Mouse (Mus musculus): ENCODE results near the gene Gnat1. TPM values are rescaled to one million over a fixed set of nuclear protein-coding genes. Genes with fewer than 3 reads are reported as not detected.
"Not testable (repeated sequence)": the region's sequence is repeated elsewhere in the genome, so short reads cannot be mapped to it uniquely, and the experiment has no call there.

Gnat1 gene
- polyA plus RNA-seq, 1 experiment from 2014 or later, result 2.2 TPM

DNA sequence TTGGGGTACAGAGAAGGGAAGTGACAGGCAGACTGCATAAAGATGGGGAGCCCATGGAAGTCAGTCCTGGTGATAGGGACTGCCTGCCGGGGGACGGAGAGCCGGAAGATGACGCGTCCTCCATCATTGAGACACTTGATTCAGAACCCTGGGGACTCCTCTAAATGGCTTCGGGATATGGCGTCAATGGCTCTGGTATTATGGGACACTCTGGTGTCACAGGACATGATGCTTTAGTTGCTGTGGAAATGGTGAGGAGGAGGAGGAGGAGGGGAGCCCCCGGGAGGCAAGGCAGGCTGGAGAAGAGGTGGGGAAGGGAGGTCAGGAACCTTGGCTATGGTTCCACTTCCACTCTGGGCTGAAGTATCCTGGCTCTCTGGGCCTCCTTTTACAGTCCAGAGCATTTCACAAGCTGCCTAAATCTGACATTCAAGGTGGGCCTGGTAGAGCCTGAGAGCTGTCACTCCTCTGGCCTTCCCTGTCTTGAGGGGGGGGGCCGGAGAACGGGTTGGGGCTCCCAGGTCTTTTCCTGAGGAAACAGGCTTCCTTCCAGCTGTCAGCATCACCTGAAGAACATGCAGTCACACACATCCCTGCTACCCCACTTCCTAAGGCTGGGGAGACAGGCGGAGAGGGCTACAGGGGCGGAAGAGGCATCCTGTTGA is 16.1 kb upstream of the Gnat1 start:
- CTCF ChIA-PET, result interaction anchor here (1.0 to 1.4 kb wide), 5 partner anchors 13 to 51 kb away, joined by 3 to 4 read pairs (median 3); no protein-coding TSS in a partner anchor
- no peaks in the 10 kb centered on the region for H3K27me3 ChIP-seq
- in situ Hi-C loops (cut with MboI; ENCODE audit: low pct_unique_long_range_greater_than_20kb), result no loop called here
- no peak for ATAC-seq
- no peak for TF ChIP-seq CTCF (IDR thresholded peaks at IDR 0.05)
- POLR2A ChIA-PET, result no interaction called here
- no peak for DNase-seq (ENCODE audit: low read depth, low spot score)

DNA sequence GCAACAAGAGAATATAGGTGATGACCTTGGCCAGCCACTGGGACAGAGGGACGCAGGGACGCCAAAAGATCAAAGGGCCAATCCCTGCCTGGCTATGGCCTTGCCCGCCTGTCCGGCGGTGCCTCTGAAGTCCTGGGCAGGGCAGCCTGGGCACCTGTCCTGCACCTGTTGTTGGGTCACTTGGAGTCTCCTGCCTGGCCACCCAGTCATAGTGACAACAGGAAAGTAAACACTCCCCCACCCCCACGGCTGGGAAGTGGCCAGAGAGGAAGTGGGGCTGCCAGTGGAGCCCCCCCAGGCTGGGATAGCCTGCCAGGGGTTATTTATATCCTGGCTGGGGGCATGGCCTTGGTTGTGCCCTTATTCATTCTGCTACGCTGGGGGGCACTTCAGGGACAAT is 15.1 kb upstream of the Gnat1 start:
- CTCF ChIA-PET, result interaction anchor here (1.0 to 1.4 kb wide), 2 partner anchors 49 to 64 kb away, joined by 3 read pairs; no protein-coding TSS in a partner anchor
- in situ Hi-C loops (cut with MboI; ENCODE audit: low pct_unique_long_range_greater_than_20kb), result no loop called here
- POLR2A ChIA-PET, result interaction anchor here (0.6 to 1.9 kb wide), 2 partner anchors 14 to 37 kb away, joined by 4 to 6 read pairs; no protein-coding TSS in a partner anchor
- no peak for TF ChIP-seq CTCF (IDR thresholded peaks at IDR 0.05)
- H3K27me3 ChIP-seq, result no peaks in the 10 kb centered on the region
- ATAC-seq (no peak), DNase-seq (ENCODE audit: low read depth, low spot score) (no peak)

- ATAC-seq (no peak), DNase-seq (ENCODE audit: low read depth, low spot score) (no peak)
- TF ChIP-seq CTCF (IDR thresholded peaks at IDR 0.05), result no peak
- POLR2A ChIA-PET, result interaction anchor here (0.9 to 1.9 kb wide), 2 partner anchors 15 to 21 kb away, joined by 5 to 6 read pairs; no protein-coding TSS in a partner anchor
- H3K27me3 ChIP-seq, result no peaks in the 10 kb centered on the region
- in situ Hi-C loops (cut with MboI; ENCODE audit: low pct_unique_long_range_greater_than_20kb), result no loop called here
- CTCF ChIA-PET, result interaction anchor here (1.0 to 3.2 kb wide), 5 partner anchors 10 to 65 kb away, joined by 3 to 14 read pairs (median 4); partner anchors contain the start of gene Sema3f
Measured at GRCm38 (mm10) chr9:107693433-107693987, 14.0 kb upstream of the Gnat1 start.

DNA sequence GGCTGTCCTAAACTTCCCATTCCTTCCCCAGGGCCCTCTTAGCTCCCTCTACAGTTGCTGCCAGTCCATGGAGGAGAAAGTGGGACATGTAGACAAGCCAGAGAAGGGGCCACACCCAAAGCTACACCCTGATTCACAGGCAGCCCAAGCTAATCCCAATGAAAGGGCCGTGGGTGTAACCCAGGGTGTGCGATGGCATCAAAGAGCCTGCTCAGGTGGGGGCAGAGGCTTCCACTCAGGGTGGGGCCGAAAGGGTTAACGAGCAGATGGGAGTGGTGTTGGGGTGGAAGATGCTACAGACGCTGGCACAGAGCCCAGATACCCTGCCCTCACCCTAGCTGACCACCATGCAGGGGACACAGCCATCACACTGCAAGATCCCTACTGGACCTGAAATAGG is 13.3 kb upstream of the Gnat1 start:
- in situ Hi-C loops (cut with MboI; ENCODE audit: low pct_unique_long_range_greater_than_20kb), result no loop called here

DNA sequence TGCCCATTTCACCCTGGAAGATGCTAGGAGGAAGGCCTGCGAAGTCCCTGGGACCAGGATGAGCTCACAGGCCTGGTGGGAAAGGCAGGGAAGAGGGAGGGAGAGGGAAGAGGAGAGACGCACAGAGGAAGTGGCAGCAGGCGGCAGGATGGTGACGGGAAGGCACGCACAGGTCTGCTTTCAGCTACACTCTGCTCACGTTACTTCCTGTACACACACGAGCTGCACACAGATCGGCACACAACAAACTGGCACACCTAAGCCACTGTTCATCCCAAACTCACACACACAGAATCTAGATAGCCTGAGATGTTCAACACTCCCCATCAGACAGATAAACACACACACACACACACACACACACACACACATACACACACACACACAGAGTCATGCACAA is 10.9 kb upstream of the Gnat1 start:
- in situ Hi-C loops (cut with MboI; ENCODE audit: low pct_unique_long_range_greater_than_20kb), result no loop called here
- ATAC-seq (no peak), DNase-seq (ENCODE audit: low read depth, low spot score) (no peak)
- ChIA-PET CTCF (interaction anchor here (1.3 to 3.5 kb wide), 2 partner anchors 46 to 48 kb away, joined by 4 to 18 read pairs; no protein-coding TSS in a partner anchor), POLR2A (no interaction called here)
- H3K27me3 ChIP-seq, result no peaks in the 10 kb centered on the region
- no peak for TF ChIP-seq CTCF (IDR thresholded peaks at IDR 0.05)

More for the DNA sequence above, 13.3 kb upstream of the Gnat1 start:
- no peak for ATAC-seq
- POLR2A ChIA-PET, result interaction anchor here (0.9 to 1.9 kb wide), 2 partner anchors 16 to 22 kb away, joined by 5 to 6 read pairs; no protein-coding TSS in a partner anchor
- TF ChIP-seq CTCF (IDR thresholded peaks at IDR 0.05), result no peak
- no peak for DNase-seq (ENCODE audit: low read depth, low spot score)
- no peaks in the 10 kb centered on the region for H3K27me3 ChIP-seq
- CTCF ChIA-PET, result interaction anchor here (1.2 to 3.2 kb wide), 5 partner anchors 11 to 45 kb away, joined by 3 to 14 read pairs (median 4); partner anchors contain the start of gene Sema3f

GRCm38 (mm10) chr9:107688939-107689338 is 9.4 kb upstream of the Gnat1 start:
- ATAC-seq (no peak), DNase-seq (ENCODE audit: low read depth, low spot score) (no peak)
- CTCF ChIA-PET, result interaction anchor here (3.5 kb wide), 1 partner anchor 49 kb away, joined by 18 read pairs; no protein-coding TSS in a partner anchor
- no peaks in the 10 kb centered on the region for H3K27me3 ChIP-seq
- POLR2A ChIA-PET, result no interaction called here
- TF ChIP-seq CTCF (IDR thresholded peaks at IDR 0.05), result no peak
- in situ Hi-C loops (cut with MboI; ENCODE audit: low pct_unique_long_range_greater_than_20kb), result loop anchor here (5.0 kb wide), 1 partner anchor 48 kb away; no protein-coding TSS in a partner anchor

GRCm38 (mm10) chr9:107688415-107688814 is 8.9 kb upstream of the Gnat1 start:
- TF ChIP-seq CTCF (IDR thresholded peaks at IDR 0.05), result no peak
- ChIA-PET CTCF (interaction anchor here (0.7 to 3.5 kb wide), 2 partner anchors 20 to 50 kb away, joined by 3 to 18 read pairs; no protein-coding TSS in a partner anchor), POLR2A (no interaction called here)
- DNase-seq (ENCODE audit: low read depth, low spot score) (no peak), ATAC-seq (no peak)
- in situ Hi-C loops (cut with MboI; ENCODE audit: low pct_unique_long_range_greater_than_20kb), result loop anchor here (5.0 kb wide), 1 partner anchor 49 kb away; no protein-coding TSS in a partner anchor
- no peaks in the 10 kb centered on the region for H3K27me3 ChIP-seq

DNA sequence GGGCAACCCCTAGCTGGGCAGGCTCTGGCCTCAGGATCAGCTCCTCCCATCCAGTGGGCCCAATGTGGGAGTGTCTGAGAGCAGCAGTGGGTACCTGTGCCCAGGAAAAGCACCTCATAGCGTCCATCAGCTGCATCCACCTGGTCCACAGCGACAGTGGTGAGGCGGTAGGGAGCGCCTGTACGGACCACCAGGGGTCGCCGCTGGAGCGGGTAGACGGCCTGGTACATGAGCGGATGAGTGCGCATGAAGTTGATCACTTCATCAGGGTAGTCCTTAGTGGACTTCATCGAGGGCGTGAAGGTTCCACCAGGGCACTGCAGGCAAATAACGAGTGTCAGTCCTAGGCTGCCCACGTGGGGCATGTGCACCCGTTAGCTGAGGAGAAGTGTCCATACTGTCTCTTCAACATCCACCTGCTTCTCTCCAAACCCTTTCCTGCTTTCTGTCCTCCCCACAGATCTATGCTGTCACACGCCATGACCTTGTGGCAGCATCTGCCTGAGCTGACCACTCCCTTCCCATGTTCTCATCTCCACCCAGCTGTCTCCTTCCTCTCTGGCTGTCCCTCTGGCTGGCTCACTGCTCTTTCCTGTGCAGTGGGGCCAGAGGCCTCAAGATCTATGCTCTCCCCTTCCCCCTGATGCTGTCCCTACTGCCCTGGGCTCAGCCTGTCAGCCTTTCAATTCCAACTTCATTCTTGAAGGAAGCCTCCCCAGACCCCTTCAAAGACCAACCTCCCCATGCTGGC is 5.9 kb upstream of the Gnat1 start:
- ChIA-PET CTCF (interaction anchor here (2.0 kb wide), 1 partner anchor 53 kb away, joined by 12 read pairs; no protein-coding TSS in a partner anchor), POLR2A (no interaction called here)
- peak; percentile 25 for ATAC-seq
- DNase-seq (ENCODE audit: low read depth, low spot score), result no peak
- H3K27me3 ChIP-seq, result no peaks in the 10 kb centered on the region
- no peak for TF ChIP-seq CTCF (IDR thresholded peaks at IDR 0.05)
- in situ Hi-C loops (cut with MboI; ENCODE audit: low pct_unique_long_range_greater_than_20kb), result loop anchor here (5.0 kb wide), 1 partner anchor 52 kb away; no protein-coding TSS in a partner anchor

GRCm38 (mm10) chr9:107682405-107682804 is 2.9 kb upstream of the Gnat1 start:
- in situ Hi-C loops (cut with MboI; ENCODE audit: low pct_unique_long_range_greater_than_20kb), result no loop called here
- ChIA-PET POLR2A (interaction anchor here (1.5 kb wide), 1 partner anchor 16 kb away, joined by 3 read pairs; no protein-coding TSS in a partner anchor), CTCF (interaction anchor here (2.0 to 2.2 kb wide), 2 partner anchors 37 to 55 kb away, joined by 5 to 10 read pairs; no protein-coding TSS in a partner anchor)
- DNase-seq (ENCODE audit: low read depth, low spot score), result no peak
- TF ChIP-seq CTCF (IDR thresholded peaks at IDR 0.05), result no peak
- no peaks in the 10 kb centered on the region for H3K27me3 ChIP-seq
- no peak for ATAC-seq

DNA sequence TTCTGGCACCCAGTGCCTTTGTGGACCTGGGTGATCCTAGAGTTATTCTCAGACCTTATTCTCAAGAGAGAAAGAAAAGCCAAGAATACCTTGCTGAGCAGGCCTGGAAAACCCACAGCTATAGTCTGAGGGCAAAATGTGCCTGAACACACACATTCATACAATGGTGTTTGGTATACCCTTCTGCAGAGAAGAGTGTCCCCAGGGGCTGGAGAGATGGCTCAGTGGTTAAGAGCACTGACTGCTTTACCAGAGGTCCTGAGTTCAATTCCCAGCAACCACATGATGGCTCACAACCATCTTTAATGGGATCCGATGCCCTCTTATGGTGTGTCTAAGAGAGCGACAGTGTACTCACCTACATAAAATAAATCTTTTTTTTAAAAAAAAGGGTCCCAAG is 651 bp downstream of the Gnat1 start:
- CTCF ChIA-PET, result interaction anchor here (0.9 to 2.3 kb wide), 3 partner anchors 32 to 59 kb away, joined by 4 to 15 read pairs (median 8); no protein-coding TSS in a partner anchor
- in situ Hi-C loops (cut with MboI; ENCODE audit: low pct_unique_long_range_greater_than_20kb), result loop anchor here (5.0 kb wide), 2 partner anchors 37 to 72 kb away; partner anchors contain the start of gene Sema3b
- no peak for ATAC-seq
- H3K27me3 ChIP-seq, result no peaks in the 10 kb centered on the region
- POLR2A ChIA-PET, result no interaction called here
- no peak for TF ChIP-seq CTCF (IDR thresholded peaks at IDR 0.05)
- no peak for DNase-seq (ENCODE audit: low read depth, low spot score)

GRCm38 (mm10) chr9:107677819-107678526 is 1.5 kb downstream of the Gnat1 start:
- in situ Hi-C loops (cut with MboI; ENCODE audit: low pct_unique_long_range_greater_than_20kb), result loop anchor here (5.0 kb wide), 2 partner anchors 36 to 71 kb away; partner anchors contain the start of gene Sema3b
- ChIA-PET POLR2A (interaction anchor here (2.1 kb wide), 1 partner anchor 33 kb away, joined by 13 read pairs; no protein-coding TSS in a partner anchor), CTCF (interaction anchor here (0.6 to 5.2 kb wide), 6 partner anchors 31 to 68 kb away, joined by 3 to 61 read pairs (median 7); no protein-coding TSS in a partner anchor)
- H3K27me3 ChIP-seq, ATAC-seq: not testable (repeated sequence)
- peak; percentile 42 for DNase-seq (ENCODE audit: low read depth, low spot score)

Data from Patski (cell line).